Mouse (Mus musculus): ENCODE measurements around the gene Simc1.

GRCm38 (mm10) chr13:54560608-54561007 lies 57.0 kb downstream of the Simc1 start:
- TF ChIP-seq EP300 (optimal IDR thresholded peaks at IDR 0.05): no peak
- TF ChIP-seq CTCF (IDR thresholded peaks at IDR 0.05; ENCODE audit: low read depth): no peak
